Mouse (Mus musculus): ENCODE measurements around the gene Zeb2. TPM values are rescaled to one million over a fixed set of nuclear protein-coding genes. Genes with fewer than 3 reads are reported as not detected.

The Zeb2 gene
- polyA plus RNA-seq, 1 experiment = 1,127 TPM

DNA sequence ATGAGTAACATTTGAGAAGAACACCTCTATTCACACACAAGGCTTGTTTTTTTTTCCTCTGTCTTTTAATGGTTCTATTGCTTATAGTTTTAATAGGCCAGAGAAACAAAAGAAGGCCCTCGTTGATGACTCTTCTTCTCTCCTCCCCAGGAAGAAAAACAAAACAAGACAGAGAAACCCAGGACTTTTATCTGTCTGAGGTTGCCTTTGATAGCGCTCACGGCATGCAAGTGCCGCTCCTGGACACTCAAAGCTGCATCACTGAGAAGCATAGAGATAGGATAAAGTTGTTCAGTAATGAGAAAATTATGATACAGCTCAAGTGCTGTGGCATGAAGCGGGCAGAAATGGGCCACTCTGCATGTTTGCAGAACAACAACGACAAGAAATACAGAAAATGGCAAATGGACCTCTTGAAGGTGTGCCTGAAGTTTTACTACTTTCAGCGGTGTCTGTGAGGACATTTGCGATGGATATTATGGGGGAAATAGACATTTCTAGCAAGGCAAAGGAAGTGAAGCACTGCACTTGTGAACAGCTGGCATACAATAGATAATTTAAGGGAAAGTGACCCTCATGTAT is 62.1 kb downstream of the Zeb2 start:
- TF ChIP-seq POLR2A (IDR thresholded peaks at IDR 0.05; ENCODE audit: insufficient read depth, low read depth, low read length) (no peak), CTCF (IDR thresholded peaks at IDR 0.05; ENCODE audit: insufficient read depth, low read depth, low read length) (no peak)
- Histone ChIP-seq H3K27ac (ENCODE audit: insufficient read depth, low read depth, low read length) (peak overlapping the region; percentile 34), H3K4me3 (ENCODE audit: insufficient read depth, low read depth, low read length) (no peak overlapping the region), H3K4me1 (ENCODE audit: control insufficient read depth, insufficient read depth, low read length) (peaks cover 19% of the 10 kb centered on the region)
- 47% methylated on average over 8 of the region's 8 CpGs for WGBS

DNA sequence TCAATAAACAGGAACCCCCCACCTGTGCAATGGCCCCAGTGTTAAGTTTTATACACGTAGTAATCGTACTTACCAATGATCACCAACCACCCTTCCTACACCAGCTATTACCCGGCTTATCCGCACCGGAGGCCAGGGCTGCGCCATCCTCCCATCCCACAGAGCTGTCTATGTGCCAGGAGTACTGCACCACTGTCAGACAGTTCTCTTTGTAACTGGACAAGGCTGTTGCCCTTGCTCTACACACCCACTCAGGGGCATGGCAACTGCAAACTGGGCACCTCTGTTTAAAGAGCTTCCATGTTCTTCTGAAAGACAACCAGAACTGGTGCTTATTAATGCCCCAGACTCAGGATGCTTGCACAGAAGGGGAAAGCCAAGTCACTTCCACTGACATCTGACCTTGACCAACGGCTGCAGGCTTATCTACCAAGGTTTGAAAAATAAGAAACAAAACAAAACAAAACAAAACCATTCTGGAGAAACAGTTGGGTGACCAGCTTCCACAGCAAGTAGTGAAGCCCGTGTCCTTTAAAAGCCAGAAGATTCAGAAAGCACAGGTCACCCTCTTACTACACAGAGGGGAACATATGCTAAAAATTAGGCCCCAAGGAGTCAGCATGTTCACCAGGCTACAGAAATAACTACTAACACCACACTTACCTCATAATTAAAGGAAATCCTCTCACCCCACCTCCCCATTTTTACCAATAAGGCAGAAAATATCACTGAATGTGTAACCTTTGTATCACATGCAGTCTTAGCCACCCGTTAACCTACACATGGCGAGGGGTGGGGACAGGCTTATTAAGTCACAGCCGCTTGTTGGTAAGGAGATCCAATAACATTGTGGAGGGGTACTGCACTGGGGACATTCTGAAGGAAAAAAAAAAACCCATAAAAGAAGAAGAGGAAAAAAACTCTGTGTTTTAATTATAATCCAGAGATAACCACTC is 62.8 kb downstream of the Zeb2 start:
- 41% methylated on average over 11 of the region's 11 CpGs for WGBS
- Histone ChIP-seq H3K27ac (ENCODE audit: insufficient read depth, low read depth, low read length) (peak overlapping the region; percentile 79), H3K4me3 (ENCODE audit: insufficient read depth, low read depth, low read length) (no peak overlapping the region), H3K4me1 (ENCODE audit: control insufficient read depth, insufficient read depth, low read length) (peaks cover 20% of the 10 kb centered on the region)
- TF ChIP-seq POLR2A (IDR thresholded peaks at IDR 0.05; ENCODE audit: insufficient read depth, low read depth, low read length) (no peak), CTCF (IDR thresholded peaks at IDR 0.05; ENCODE audit: insufficient read depth, low read depth, low read length) (no peak)

DNA sequence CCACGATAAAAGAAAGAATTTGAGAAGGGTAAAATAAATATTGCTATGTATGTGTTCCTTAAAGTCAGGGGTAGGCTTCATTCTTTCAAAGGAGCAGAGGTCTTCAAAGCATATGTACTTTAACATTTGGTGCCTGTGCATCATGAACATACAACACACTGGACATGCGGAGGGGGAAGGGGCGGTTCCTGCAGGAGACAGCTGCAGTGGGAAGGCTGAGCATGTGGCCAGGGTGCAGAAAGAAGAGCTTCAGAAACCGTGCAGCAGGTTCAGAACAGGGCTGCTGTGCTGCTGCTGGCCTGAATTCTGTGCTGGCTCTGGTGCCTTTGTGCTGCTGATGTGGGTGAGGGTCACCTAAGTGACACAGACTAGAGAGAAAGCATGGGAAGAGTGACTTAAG is 64.6 kb downstream of the Zeb2 start:
- Histone ChIP-seq H3K4me1 (ENCODE audit: control insufficient read depth, insufficient read depth, low read length) (peaks cover 17% of the 10 kb centered on the region), H3K27ac (ENCODE audit: insufficient read depth, low read depth, low read length) (peak overlapping the region; percentile 79), H3K4me3 (ENCODE audit: insufficient read depth, low read depth, low read length) (no peak overlapping the region)
- 31% methylated on average over 4 of the region's 4 CpGs for WGBS
- no peak for TF ChIP-seq POLR2A (IDR thresholded peaks at IDR 0.05; ENCODE audit: insufficient read depth, low read depth, low read length)
- no peak for TF ChIP-seq CTCF (IDR thresholded peaks at IDR 0.05; ENCODE audit: insufficient read depth, low read depth, low read length)

- peaks cover 12% of the 10 kb centered on the region for H3K4me1 ChIP-seq (ENCODE audit: control insufficient read depth, insufficient read depth, low read length)
- 38% methylated on average over 2 of the region's 2 CpGs for WGBS
- no peak overlapping the region for H3K4me3 ChIP-seq (ENCODE audit: insufficient read depth, low read depth, low read length)
- H3K27ac ChIP-seq (ENCODE audit: insufficient read depth, low read depth, low read length) = no peak overlapping the region
- TF ChIP-seq CTCF (IDR thresholded peaks at IDR 0.05; ENCODE audit: insufficient read depth, low read depth, low read length) (no peak), POLR2A (IDR thresholded peaks at IDR 0.05; ENCODE audit: insufficient read depth, low read depth, low read length) (no peak)
These were observed 65.9 kb downstream of the Zeb2 start for GRCm38 (mm10) chr2:45051321-45051720.

- WGBS = 71% methylated on average over 4 of the region's 4 CpGs
- Histone ChIP-seq H3K27ac (ENCODE audit: insufficient read depth, low read depth, low read length) (peak overlapping the region; percentile 40; the same call in 1 of the 2 replicates), H3K4me1 (ENCODE audit: control insufficient read depth, insufficient read depth, low read length) (peaks cover 18% of the 10 kb centered on the region), H3K4me3 (ENCODE audit: insufficient read depth, low read depth, low read length) (no peak overlapping the region)
- TF ChIP-seq POLR2A (IDR thresholded peaks at IDR 0.05; ENCODE audit: insufficient read depth, low read depth, low read length) = no peak
- no peak for TF ChIP-seq CTCF (IDR thresholded peaks at IDR 0.05; ENCODE audit: insufficient read depth, low read depth, low read length)
These were observed 67.3 kb downstream of the Zeb2 start for GRCm38 (mm10) chr2:45049923-45050322.

DNA sequence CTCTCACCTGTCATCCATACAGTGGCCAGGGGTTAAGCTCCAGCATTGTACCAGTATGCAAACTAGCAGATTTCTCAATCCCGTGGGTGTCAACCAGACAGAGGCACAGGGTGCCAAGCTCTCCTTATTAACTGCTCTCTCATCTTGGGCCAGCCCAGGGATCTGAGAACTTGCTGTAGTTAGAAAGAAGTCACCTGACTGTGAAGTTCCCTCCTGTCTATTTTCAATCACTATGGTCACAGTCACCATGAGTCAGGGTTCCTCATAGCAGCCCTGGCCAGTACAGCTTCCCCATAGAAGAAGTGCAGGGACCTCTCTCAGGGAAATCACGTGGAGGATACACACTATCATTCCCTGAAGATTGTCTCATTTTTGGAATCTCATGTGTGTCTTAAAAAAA is 67.9 kb downstream of the Zeb2 start:
- Histone ChIP-seq H3K4me1 (ENCODE audit: control insufficient read depth, insufficient read depth, low read length) (peaks cover 20% of the 10 kb centered on the region), H3K27ac (ENCODE audit: insufficient read depth, low read depth, low read length) (no peak overlapping the region; the same call in 1 of the 2 replicates), H3K4me3 (ENCODE audit: insufficient read depth, low read depth, low read length) (no peak overlapping the region)
- 18% methylated on average over 2 of the region's 2 CpGs for WGBS
- TF ChIP-seq CTCF (IDR thresholded peaks at IDR 0.05; ENCODE audit: insufficient read depth, low read depth, low read length) (no peak), POLR2A (IDR thresholded peaks at IDR 0.05; ENCODE audit: insufficient read depth, low read depth, low read length) (no peak)

- TF ChIP-seq POLR2A (IDR thresholded peaks at IDR 0.05; ENCODE audit: insufficient read depth, low read depth, low read length) (no peak), CTCF (IDR thresholded peaks at IDR 0.05; ENCODE audit: insufficient read depth, low read depth, low read length) (no peak)
- no peak overlapping the region for H3K4me3 ChIP-seq (ENCODE audit: insufficient read depth, low read depth, low read length)
- WGBS = 52% methylated on average over 13 of the region's 13 CpGs
- peak overlapping the region; percentile 12 for H3K27ac ChIP-seq (ENCODE audit: insufficient read depth, low read depth, low read length)
- H3K4me1 ChIP-seq (ENCODE audit: control insufficient read depth, insufficient read depth, low read length) = peaks cover 26% of the 10 kb centered on the region
These were observed 76.4 kb downstream of the Zeb2 start for GRCm38 (mm10) chr2:45040706-45041312.

GRCm38 (mm10) chr2:45039503-45039902 is 77.7 kb downstream of the Zeb2 start:
- H3K27ac ChIP-seq (ENCODE audit: insufficient read depth, low read depth, low read length) = no peak overlapping the region; the same call in 1 of the 2 replicates
- TF ChIP-seq CTCF (IDR thresholded peaks at IDR 0.05; ENCODE audit: insufficient read depth, low read depth, low read length) (no peak), POLR2A (IDR thresholded peaks at IDR 0.05; ENCODE audit: insufficient read depth, low read depth, low read length) (no peak)
- no peak overlapping the region for H3K4me3 ChIP-seq (ENCODE audit: insufficient read depth, low read depth, low read length)
- H3K4me1 ChIP-seq (ENCODE audit: control insufficient read depth, insufficient read depth, low read length) = peaks cover 19% of the 10 kb centered on the region

All from olfactory bulb, adult 2 months (tissue).